Mouse (Mus musculus) ovary, adult 18-20 months (tissue): ENCODE data around the gene Plin4.
A peak's percentile ranks its signal among the peaks of the same experiment; 100 is the strongest.
"Not testable (repeated sequence)": the region's sequence is repeated elsewhere in the genome, so short reads cannot be mapped to it uniquely, and the experiment has no call there.

ENCODE experiments used
- DNase-seq: peaks from one replicate; pipeline ENCODE4 v3.0.0; 2022; ENCODE audit warnings: low spot score, mixed read lengths

Gene Plin4

DNA sequence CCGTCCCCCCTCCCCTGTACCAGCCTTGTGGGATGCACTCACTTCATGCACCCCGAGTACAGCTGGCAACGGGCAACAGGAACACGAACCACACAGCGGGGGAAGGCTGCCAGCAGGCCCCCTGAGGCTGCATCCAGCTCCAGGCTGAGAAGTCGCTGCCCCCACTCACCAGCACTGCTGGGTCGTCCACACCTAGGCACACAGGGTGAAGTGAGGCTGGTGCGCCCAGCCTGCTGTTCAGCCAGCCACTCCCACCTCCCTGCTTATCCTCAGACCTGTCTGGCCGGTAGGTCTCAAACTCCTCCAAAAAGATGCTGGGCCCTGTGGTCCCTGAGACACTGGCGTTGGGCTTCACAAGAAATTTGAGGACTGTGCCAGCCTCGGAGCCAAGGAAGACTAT is 16.6 kb upstream of the Plin4 start:
- DNase-seq = no peak

DNA sequence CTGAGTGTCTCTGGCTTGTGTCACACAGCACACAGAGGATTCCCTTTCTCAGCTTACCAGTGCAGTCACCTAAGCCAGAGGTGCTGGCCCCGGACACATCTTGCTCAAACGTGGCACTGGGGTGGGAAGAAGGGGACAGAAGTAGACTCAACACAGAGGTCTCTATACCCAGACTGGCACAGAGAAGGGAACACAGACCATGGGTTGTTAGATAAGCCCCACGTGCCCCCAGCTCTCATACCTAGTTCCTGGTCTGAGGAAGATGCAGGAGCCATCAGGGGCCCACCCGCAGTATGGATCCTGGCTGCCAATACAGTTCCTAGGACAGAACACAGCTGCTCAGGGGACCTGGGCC is 15.7 kb upstream of the Plin4 start:
- DNase-seq = no peak

DNA sequence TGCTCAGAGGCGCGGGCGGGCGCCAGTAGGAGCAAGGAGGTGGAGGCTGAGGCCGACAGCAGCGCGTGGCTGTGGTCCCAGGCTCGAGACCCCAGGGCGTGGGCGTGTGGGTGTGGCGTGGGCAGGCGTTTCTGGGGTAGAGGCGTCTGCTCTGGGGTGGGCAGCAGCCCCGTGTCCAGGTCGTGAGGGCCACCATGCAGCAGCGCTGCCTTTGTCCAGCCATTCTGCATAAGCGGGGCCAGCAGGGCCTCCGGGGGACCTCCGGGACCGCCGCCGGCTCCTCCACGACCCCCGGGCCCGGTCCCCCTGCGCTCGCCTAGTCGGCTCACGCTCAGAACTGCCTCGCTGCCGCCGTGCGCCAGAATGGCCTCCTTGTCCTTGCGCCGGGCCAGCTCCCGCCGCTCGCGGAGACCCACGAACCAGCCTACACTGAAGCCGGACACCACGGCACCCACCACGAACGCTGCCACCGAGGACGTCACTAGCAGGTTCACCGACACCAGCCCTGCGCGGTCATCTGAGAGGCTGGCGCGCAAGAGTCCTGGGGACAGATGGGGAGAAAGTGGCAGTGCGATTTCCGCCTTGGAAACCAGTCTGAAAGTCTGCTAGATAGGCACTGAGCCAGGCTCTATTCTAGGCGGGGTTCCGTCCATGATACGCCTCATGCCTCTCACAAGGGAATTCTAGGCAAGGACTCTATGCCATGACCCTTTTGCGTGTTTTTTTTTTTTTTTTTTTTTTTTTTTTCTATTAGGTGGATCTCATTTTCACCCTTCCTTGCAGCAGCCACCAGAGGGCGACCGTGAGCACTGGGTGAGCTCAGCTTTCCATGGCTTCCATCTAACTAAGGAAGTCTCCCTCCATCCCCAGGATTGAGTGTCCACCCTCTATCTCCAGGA is 15.0 kb upstream of the Plin4 start:
- no peak for DNase-seq

DNA sequence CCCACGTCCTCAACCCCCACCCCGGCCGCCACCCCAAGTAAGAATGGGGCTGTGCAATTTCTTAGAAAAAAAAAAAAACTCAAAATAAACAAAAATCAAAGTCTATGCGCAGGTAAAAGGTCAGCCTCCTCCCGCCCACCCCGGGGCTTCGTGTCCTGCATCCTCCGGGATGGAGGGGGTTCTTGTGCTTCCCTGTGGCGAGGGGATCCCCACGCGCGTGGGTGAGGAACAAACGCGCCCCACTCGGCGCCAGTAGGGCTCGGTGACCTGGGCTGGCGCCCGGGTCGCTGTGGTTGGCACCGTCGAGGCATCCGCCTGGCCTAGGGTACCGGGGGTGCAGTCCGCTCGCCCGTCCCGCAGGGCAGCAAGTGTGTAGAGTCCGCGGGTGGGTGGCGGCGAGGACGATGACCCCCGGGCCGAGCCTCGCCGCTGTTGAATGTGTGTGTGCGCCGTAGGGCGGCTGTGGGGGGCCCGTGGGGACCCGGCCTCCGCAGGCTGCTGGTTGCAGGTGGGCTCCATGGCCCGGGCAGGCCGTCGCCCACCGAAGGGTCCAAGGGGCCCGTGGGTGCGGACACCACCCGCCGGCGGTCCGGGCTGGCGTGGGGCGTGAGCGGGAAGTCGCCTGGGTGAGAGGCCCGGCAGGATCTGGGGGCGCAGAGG is 14.2 kb upstream of the Plin4 start:
- DNase-seq = no peak

DNA sequence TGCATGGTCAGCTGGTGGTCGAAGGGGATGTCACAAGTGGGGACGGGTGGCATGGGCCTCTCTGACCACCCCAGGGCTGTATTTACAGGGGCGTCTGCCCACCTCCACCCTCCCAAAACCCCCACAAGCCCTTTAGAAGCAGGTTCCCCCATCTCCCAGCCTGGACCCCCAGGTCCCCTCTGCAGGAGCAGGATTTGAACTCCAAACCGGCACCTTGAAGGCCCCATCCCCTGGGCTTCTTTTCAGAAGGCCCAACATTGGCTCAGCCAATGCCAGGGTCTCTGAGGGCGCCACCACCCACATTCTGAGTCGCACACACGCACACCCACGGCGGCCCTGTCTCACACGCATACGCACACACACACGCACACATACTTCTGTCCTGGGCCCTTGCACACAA is 13.6 kb upstream of the Plin4 start:
- no peak for DNase-seq

DNA sequence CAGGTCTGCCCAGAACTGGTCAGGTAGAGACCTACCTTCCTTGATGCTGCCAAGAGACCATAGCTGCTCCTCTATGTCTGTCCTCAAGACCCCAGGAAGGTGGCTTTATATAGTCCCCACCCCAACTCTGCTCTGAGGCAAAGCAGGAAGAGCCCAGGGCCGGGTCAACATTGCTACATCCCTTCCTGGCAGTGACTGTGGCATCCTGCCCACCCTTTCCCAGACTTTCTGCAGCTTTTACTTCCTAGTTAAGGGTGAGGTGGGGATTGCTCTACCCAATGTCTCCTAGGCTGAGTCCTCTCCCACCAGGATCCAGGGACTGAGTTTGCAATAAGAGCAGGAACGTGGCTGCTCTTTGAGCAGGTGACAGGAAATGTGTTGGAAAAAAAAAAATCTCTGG is 12.2 kb upstream of the Plin4 start, which contains the start of gene Lrg1:
Gene Lrg1, minus strand, starts transcription at position 176 of the 400 bp plus-strand sequence.
- DNase-seq = no peak

DNA sequence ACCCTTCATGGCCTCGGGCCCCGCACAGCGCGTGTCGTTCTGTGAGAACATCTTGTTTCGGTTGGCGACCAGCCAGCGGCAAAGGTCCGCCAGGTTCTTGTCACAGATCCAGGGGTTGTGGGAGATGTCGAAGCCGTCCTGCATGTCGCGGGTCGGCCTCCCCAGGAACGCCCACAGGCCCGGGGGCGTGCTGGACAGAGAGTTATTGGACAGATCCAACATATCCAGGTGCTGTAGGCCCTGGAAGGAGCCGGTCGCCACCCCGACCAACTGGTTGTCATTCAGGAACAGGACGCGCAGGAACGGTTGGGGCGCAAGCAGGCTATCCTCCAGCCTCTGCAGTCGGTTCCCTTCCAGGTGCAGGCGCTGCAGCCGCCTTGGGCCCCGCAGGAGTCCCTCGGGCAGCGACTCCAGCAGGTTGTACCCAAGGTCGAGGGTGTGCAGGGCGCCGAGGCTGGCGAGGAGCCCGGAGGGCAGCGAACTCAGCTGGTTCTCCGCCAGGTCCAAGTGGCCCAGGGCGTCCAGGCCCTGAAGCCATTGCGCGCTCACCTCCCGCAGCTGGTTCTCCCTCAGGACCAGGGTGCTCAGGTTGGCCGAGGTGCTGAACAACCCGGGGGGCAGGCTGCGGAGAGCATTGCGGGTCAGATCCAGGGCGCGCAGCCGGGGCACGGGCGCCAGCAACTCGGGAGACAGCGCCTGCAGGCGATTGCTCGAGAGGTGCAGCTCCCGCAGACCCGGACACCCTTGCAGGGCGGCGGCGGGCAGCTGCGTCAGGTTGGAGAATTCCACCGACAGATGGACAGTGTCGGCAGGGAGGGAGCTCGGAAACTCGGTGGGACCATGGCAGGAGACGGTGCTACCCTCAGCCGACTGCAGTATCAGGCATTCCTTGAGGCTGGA is 10.6 kb upstream of the Plin4 start:
- DNase-seq = peak; percentile 52

DNA sequence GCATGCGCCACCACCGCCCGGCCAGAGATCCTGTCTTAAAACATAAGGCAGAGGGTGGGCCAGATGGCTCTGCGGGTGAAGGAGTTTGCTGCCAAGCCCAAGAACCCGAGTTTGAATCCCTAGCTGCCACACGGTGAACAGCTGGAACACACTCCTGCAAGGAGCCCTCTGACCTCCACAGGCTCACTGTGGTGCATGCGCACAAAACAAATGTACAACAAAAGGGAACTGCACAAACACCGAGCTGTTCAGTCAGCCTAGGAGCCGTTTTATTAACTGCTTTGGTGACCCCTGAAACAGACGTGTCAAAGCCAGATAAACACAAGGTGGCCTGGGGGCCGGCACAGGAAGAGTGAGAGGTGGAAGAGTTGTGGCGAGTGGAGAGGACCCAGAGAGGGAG is 9.8 kb upstream of the Plin4 start:
- DNase-seq = no peak

DNA sequence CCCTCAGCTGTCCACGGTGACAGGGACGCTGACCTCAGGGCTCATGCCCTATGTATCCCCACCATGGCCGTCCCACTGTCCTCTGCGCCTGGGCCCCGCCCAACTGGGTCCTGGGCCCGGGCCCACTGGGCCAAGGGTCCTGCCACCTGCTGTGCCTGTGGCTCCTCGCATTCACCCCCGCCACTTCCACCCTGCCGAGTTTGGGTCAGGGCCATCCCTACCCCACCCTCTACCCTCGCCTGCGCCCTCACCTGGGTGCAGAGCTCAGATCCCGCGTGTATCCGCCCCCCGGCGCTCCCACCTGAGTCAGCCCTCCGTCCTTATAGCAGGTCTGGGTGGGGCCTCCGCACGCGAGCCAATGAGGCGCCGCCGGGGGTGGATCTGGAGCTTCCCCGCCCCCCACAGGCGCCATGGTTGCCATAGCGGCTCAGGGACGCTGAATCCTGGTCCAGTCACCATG is 7.7 kb upstream of the Plin4 start, which contains the start of gene Plin5:
Gene Plin5, minus strand, starts transcription at position 346 of the 460 bp plus-strand sequence.
- DNase-seq = no peak

DNA sequence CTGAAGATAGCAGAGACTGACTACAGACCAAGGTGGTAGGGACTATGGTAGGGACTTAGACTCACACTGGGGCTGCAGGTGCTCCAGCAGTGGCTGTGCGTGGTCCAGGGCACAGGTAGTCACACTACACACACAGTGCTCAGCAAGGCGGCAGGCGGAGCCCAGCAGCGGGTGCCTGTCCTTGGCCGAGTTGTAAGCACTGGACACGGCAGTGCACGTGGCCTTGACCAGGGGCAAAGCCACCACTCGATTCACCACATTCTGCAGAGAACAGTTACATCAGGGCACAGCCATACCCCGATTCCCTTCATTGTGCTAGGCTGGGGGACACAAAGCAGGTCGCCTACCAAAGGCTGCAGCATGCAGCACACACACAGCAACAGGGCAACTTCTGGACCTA is 6.6 kb upstream of the Plin4 start:
- no peak for DNase-seq

DNA sequence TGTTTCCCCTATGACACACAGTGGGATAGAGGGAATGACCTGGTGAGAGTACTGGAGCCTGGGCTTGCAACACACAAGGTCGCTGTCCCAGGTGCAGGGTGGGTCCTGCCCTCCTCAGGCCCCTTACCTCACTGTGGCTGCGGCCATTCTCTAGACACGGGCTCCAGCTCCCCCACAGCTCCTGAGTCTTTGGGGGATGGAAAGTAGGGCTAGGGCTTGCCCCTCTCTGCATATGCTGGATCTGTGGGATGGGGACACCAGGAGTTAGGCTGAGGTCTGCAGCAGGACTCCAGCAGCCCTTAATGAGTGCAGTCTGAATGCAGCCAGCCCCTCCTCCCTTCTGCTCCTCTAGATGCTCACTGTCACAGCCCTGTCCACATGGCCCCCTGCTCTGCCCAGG is 3.1 kb upstream of the Plin4 start:
- no peak for DNase-seq

DNA sequence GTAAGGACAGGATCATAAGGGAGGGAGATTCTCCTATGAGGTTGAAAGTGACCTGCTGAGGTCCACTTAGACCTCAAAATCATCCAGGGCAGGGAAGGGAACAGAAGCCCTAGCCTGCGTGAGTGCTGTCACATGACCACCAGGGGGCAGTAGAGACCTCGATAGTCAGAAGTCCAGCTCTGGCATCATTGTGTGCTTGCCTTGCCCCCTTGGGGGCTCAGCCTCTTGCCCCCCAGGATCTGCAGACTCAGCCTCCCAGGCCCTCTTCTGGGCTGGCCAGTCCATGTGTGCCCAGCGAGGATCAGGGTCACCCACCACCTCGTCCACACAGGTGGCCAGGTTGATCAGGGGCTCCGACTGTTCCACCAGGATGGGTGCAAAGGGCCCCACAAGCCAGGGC is 2.3 kb upstream of the Plin4 start:
- no peak for DNase-seq

DNA sequence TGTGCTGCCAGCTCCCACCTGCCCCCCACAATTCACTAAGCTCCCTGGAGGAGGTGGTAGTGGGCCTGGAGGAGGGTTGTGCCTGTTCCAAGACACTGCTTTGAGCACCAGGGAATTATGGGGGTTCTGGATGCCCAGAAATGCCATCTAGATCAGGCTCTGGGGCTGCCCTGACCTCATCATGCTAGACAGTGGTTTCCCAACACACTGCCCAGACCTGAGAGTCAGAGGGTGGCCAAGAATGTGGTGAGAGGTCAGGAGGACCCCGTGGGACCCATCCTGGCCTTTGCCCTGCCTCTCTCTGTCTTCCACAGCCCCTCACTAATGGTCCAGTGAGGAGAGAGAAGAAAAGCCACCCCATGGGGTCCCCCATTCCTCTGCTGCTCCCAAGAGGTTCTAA is 1.4 kb upstream of the Plin4 start:
- DNase-seq = no peak

DNA sequence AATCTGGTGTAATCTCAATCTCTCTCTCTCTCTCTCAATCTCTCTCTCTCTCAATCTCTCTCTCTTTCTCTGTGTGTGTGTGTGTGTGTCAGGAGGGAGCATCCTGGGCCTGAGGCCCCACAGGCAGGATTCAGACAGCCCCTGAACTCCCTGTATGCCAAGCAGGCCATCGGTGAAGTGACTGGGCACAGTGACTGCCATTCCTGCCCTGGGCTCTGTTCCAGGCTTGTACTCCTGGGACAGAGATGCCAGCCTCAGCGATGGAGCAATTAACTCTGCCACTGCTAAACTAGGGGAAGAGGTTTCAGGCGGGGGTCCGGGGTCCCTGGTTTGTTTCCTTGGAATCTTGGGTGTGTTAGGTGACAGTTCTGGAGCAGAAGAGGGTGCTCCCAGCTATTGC is 968 bp upstream of the Plin4 start:
- DNase-seq = no peak

DNA sequence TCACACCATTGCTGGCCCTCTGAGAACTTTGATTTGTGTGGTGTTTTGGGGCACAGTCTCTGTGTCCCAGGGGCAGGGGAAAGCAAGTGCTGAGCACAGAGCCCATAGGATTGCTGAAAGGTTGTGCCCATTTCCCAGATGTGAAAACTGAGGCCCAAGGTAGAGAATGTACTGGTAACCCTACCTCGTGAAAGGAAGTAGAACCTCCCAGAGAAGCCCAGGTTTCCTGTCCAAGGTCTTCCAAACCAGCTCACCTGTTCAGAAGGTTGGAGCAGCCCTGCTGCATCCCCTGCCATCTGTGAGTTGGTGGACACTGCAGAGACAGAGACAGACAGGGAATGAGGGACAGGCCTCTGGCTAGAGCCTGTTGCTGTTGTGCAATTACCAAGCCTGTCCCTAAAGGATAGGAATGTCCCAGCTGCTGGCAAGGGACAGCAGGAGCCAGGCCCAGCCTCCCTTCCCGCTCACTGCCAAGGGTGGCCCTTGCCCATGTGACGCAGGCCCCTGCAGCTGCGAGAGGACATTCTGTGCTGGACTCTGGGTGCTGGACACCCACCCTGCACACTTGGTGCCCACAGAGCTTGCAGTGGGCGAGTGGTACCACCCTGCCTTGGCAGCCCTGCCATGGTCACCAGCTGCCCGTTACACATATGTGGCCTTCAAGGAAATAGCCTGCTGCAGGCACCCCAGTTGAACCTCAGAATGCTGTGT is 1.1 kb downstream of the Plin4 start:
- no peak for DNase-seq

DNA sequence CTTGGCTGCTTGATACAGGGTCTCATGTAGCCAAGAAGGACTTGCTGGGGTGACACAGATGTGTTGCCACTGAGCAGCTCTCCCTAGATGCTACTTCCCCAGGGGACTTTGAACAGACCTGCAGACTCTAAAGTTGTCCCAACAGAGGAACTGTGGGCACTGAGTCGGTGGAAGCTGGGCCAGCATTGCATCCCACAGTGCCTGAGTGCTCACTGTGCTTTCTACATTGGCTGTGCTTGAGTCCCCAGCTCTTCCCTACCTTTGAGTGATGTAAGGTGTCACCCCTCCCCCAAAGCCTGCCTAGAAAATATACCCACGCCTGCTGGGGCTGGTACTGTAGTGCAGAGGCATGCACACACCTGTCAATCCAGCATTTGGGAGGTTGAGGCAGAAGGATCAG is 1.9 kb downstream of the Plin4 start:
- DNase-seq = no peak

DNA sequence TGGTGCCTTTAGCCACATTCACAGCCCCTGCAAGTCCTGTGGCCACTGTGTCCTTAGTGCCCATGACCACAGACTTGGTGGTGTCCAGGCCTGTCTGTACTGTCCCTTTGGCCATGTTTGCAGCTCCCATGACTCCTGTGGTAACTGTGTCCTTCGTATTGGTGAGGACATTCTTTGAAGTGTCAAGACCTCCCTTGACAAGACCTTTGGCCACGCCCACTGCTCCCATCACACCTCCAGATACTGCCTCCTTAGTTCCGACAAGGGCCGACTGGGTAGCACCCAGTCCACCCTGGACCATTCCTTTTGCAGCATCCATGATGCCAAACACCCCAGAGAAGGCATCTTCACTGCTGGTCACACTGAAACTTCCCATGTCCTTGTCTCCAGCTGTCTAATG is 2.6 kb downstream of the Plin4 start:
- DNase-seq = no peak

DNA sequence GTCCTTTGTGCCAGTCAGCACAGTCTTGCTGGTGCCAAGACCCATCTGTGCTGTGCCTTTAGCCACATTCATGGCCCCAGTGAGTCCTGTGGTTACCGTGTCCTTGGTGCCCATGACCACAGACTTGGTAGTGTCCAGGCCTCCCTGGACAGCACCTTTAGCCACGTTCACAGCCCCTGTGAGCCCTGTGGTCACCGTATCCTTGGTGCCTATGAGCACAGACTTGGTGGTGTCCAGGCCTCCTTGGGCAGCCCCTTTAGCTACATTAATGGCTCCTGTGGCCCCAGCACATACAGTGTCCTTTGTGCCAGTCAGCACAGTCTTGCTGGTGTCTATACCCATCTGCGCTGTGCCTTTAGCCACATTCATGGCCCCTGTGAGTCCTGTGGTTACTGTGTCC is 3.2 kb downstream of the Plin4 start:
- not testable (repeated sequence) for DNase-seq

DNA sequence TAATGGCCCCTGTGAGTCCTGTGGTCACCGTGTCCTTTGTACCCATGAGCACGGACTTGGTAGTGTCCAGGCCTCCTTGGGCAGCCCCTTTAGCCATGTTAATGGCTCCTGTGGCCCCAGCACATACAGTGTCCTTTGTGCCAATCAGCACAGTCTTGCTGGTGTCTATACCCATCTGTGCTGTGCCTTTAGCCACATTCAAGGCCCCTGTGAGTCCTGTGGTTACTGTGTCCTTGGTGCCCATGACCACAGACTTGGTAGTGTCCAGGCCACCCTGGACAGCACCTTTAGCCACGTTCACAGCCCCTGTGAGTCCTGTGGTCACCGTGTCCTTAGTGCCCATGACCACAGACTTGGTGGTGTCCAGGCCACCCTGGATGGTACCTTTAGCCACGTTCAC is 4.8 kb downstream of the Plin4 start:
- DNase-seq = not testable (repeated sequence)

DNA sequence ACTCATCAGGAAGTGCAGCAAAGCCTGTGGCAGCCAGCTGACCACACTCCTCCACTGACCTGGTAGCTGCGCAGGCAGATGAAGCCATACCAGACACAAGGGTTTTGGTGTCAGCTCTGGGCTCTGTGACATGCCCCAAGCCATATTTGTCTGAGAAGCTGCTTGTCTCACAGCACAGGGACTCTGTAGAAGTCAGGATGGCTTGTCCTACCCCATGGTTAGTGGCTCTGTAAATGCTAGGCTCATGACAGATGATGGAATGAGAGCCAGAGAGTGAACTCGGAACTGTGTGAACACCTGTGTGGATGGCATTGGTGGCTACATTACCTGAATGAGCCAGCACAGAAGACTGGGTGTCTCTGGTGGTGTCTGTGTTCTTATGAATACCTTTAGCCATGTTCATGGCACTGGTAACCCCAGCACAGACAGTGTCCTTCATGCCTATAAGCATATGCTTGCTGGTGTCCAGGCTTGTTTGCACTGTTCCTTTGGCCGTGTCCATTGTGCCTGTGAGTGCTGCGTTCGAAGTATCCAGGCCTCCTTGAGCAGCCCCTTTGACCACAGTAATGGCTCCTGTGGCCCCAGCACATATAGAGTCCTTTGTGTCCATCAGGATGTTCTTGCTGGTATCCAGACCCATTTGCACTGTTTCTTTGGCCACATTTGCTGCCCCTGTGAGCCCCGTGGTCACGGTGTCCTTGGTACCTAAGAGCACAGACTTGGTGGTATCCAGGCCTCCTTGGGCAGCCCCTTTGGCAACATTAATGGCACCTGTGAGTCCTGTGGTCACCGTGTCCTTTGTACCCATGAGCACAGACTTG is 5.9 kb downstream of the Plin4 start:
- no peak for DNase-seq

DNA sequence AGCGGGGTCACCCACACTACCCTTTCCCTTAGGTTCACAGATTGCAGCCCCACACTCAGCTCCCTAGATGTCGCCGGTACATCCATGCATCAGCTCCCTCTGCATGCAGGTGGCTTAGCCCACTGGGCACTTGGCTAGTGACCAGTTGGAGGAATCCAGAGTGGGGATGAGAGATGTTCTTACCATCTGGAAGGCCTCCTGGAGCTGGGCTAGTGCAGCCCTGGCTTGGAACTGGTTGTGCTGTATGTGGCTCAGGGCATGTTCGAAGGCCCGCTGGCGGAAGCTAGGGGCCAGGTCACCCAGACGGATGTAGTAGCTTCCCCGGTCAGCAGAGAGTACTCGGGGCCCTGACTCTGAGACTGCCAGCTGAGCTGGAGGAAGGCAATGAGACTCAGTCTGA is 6.7 kb downstream of the Plin4 start:
- no peak for DNase-seq
